Mouse (Mus musculus): Measurements from ENCODE around the gene Rps6ka5. TPM values are rescaled to one million over a fixed set of nuclear protein-coding genes. Genes with fewer than 3 reads are reported as not detected.

Gene Rps6ka5
- 4.2 and 4.4 TPM in 2 replicates for polyA plus RNA-seq (2015; fragmentation: Nextera tagmentation; extraction: Ambion mirVana)

- H3K4me1 ChIP-seq (ENCODE audit: control insufficient read depth, insufficient read depth, low read length): peaks cover 10% of the 10 kb centered on the region; the same call in 1 of the 2 replicates
- H3K9me3 ChIP-seq (replicated peaks; ENCODE audit: control insufficient read depth, low read length): no peaks in the 10 kb centered on the region
- H3K27ac ChIP-seq (ENCODE audit: low read length): no peak within 1 kb of the TSS
- H3K4me3 ChIP-seq (ENCODE audit: low read length): no peak within 1 kb of the TSS; the same call in 1 of the 2 replicates
- no peak for ATAC-seq (replicated peaks; ENCODE audit: extremely low read depth, insufficient read depth, low FRiP score)
- 88% methylated on average over 4 of the region's 4 CpGs for WGBS
- peak within 1 kb of the TSS; percentile 86 for H3K4me2 ChIP-seq (ENCODE audit: low read depth, low read length)
- H3K27me3 ChIP-seq (ENCODE audit: control insufficient read depth, insufficient read depth, low read length): no peaks in the 10 kb centered on the region
- H3K9ac ChIP-seq (ENCODE audit: low read length): no peak within 1 kb of the TSS
- H3K36me3 ChIP-seq (ENCODE audit: control insufficient read depth, insufficient read depth): no peaks in the 10 kb centered on the region
Measured at GRCm38 (mm10) chr12:100726651-100727050, at the start of gene Rps6ka5. Gene Rps6ka5, minus strand, starts transcription at chr12:100726983.

GRCm38 (mm10) chr12:100775911-100776581 lies 49.3 kb upstream of the Rps6ka5 start:
- WGBS: 61% methylated on average over 8 of the region's 8 CpGs
- Histone ChIP-seq H3K27ac (ENCODE audit: low read length) (no peak overlapping the region), H3K4me1 (ENCODE audit: control insufficient read depth, insufficient read depth, low read length) (peaks cover 21% of the 10 kb centered on the region), H3K36me3 (ENCODE audit: control insufficient read depth, insufficient read depth) (no peaks in the 10 kb centered on the region), H3K9me3 (replicated peaks; ENCODE audit: control insufficient read depth, low read length) (no peaks in the 10 kb centered on the region; the same call in 1 of the 2 replicates), H3K27me3 (ENCODE audit: control insufficient read depth, insufficient read depth, low read length) (no peaks in the 10 kb centered on the region), H3K4me2 (ENCODE audit: low read depth, low read length) (no peak overlapping the region), H3K4me3 (ENCODE audit: low read length) (no peak overlapping the region), H3K9ac (ENCODE audit: low read length) (no peak overlapping the region)
- ATAC-seq (replicated peaks; ENCODE audit: extremely low read depth, insufficient read depth, low FRiP score): no peak

- Histone ChIP-seq H3K4me3 (ENCODE audit: low read length) (no peak overlapping the region), H3K27me3 (ENCODE audit: control insufficient read depth, insufficient read depth, low read length) (no peaks in the 10 kb centered on the region), H3K9me3 (replicated peaks; ENCODE audit: control insufficient read depth, low read length) (no peaks in the 10 kb centered on the region; the same call in 1 of the 2 replicates), H3K4me1 (ENCODE audit: control insufficient read depth, insufficient read depth, low read length) (peaks cover 21% of the 10 kb centered on the region), H3K4me2 (ENCODE audit: low read depth, low read length) (no peak overlapping the region), H3K27ac (ENCODE audit: low read length) (no peak overlapping the region), H3K9ac (ENCODE audit: low read length) (no peak overlapping the region), H3K36me3 (ENCODE audit: control insufficient read depth, insufficient read depth) (no peaks in the 10 kb centered on the region)
- no peak for ATAC-seq (replicated peaks; ENCODE audit: extremely low read depth, insufficient read depth, low FRiP score)
Measured at GRCm38 (mm10) chr12:100775291-100775690, 48.5 kb upstream of the Rps6ka5 start.

GRCm38 (mm10) chr12:100774756-100775155 lies 48.0 kb upstream of the Rps6ka5 start:
- WGBS: 61% methylated on average over 7 of the region's 7 CpGs
- Histone ChIP-seq H3K9me3 (replicated peaks; ENCODE audit: control insufficient read depth, low read length) (no peaks in the 10 kb centered on the region; the same call in 1 of the 2 replicates), H3K4me1 (ENCODE audit: control insufficient read depth, insufficient read depth, low read length) (peaks cover 20% of the 10 kb centered on the region), H3K4me2 (ENCODE audit: low read depth, low read length) (no peak overlapping the region), H3K27me3 (ENCODE audit: control insufficient read depth, insufficient read depth, low read length) (no peaks in the 10 kb centered on the region), H3K4me3 (ENCODE audit: low read length) (no peak overlapping the region), H3K27ac (ENCODE audit: low read length) (no peak overlapping the region), H3K36me3 (ENCODE audit: control insufficient read depth, insufficient read depth) (no peaks in the 10 kb centered on the region), H3K9ac (ENCODE audit: low read length) (no peak overlapping the region)
- ATAC-seq (replicated peaks; ENCODE audit: extremely low read depth, insufficient read depth, low FRiP score): no peak

- 19% methylated on average over 7 of the region's 7 CpGs for WGBS
- no peak for ATAC-seq (replicated peaks; ENCODE audit: extremely low read depth, insufficient read depth, low FRiP score)
Measured at GRCm38 (mm10) chr12:100772230-100772984, 45.6 kb upstream of the Rps6ka5 start.

GRCm38 (mm10) chr12:100770765-100771164 lies 44.0 kb upstream of the Rps6ka5 start:
- 55% methylated on average over 3 of the region's 3 CpGs for WGBS
- H3K9ac ChIP-seq (ENCODE audit: low read length): no peak overlapping the region
- ATAC-seq (replicated peaks; ENCODE audit: extremely low read depth, insufficient read depth, low FRiP score): no peak
- H3K36me3 ChIP-seq (ENCODE audit: control insufficient read depth, insufficient read depth): no peaks in the 10 kb centered on the region
- H3K27me3 ChIP-seq (ENCODE audit: control insufficient read depth, insufficient read depth, low read length): no peaks in the 10 kb centered on the region
- no peaks in the 10 kb centered on the region for H3K9me3 ChIP-seq (replicated peaks; ENCODE audit: control insufficient read depth, low read length)
- peaks cover 4% of the 10 kb centered on the region for H3K4me1 ChIP-seq (ENCODE audit: control insufficient read depth, insufficient read depth, low read length)
- H3K4me3 ChIP-seq (ENCODE audit: low read length): no peak overlapping the region
- H3K27ac ChIP-seq (ENCODE audit: low read length): no peak overlapping the region
- no peak overlapping the region for H3K4me2 ChIP-seq (ENCODE audit: low read depth, low read length)

More at GRCm38 (mm10) chr12:100772230-100772984, 45.6 kb upstream of the Rps6ka5 start:
- Histone ChIP-seq H3K9ac (ENCODE audit: low read length) (no peak overlapping the region), H3K27ac (ENCODE audit: low read length) (no peak overlapping the region), H3K36me3 (ENCODE audit: control insufficient read depth, insufficient read depth) (no peaks in the 10 kb centered on the region), H3K4me3 (ENCODE audit: low read length) (no peak overlapping the region), H3K4me2 (ENCODE audit: low read depth, low read length) (no peak overlapping the region), H3K9me3 (replicated peaks; ENCODE audit: control insufficient read depth, low read length) (no peaks in the 10 kb centered on the region), H3K4me1 (ENCODE audit: control insufficient read depth, insufficient read depth, low read length) (peaks cover 4% of the 10 kb centered on the region), H3K27me3 (ENCODE audit: control insufficient read depth, insufficient read depth, low read length) (no peaks in the 10 kb centered on the region)

- WGBS: 83% methylated on average over 6 of the region's 6 CpGs
- H3K9me3 ChIP-seq (replicated peaks; ENCODE audit: control insufficient read depth, low read length): no peaks in the 10 kb centered on the region
- no peaks in the 10 kb centered on the region for H3K36me3 ChIP-seq (ENCODE audit: control insufficient read depth, insufficient read depth)
- no peak overlapping the region for H3K9ac ChIP-seq (ENCODE audit: low read length)
- H3K27ac ChIP-seq (ENCODE audit: low read length): no peak overlapping the region
- H3K4me1 ChIP-seq (ENCODE audit: control insufficient read depth, insufficient read depth, low read length): peaks cover 4% of the 10 kb centered on the region
- H3K4me3 ChIP-seq (ENCODE audit: low read length): no peak overlapping the region
- no peak overlapping the region for H3K4me2 ChIP-seq (ENCODE audit: low read depth, low read length)
- H3K27me3 ChIP-seq (ENCODE audit: control insufficient read depth, insufficient read depth, low read length): no peaks in the 10 kb centered on the region
- no peak for ATAC-seq (replicated peaks; ENCODE audit: extremely low read depth, insufficient read depth, low FRiP score)
Measured at GRCm38 (mm10) chr12:100769871-100770270, 43.1 kb upstream of the Rps6ka5 start.

GRCm38 (mm10) chr12:100764329-100765018 lies 37.7 kb upstream of the Rps6ka5 start:
- Histone ChIP-seq H3K9ac (ENCODE audit: low read length) (no peak overlapping the region), H3K36me3 (ENCODE audit: control insufficient read depth, insufficient read depth) (no peaks in the 10 kb centered on the region), H3K4me1 (ENCODE audit: control insufficient read depth, insufficient read depth, low read length) (no peaks in the 10 kb centered on the region), H3K4me3 (ENCODE audit: low read length) (no peak overlapping the region), H3K27me3 (ENCODE audit: control insufficient read depth, insufficient read depth, low read length) (no peaks in the 10 kb centered on the region), H3K9me3 (replicated peaks; ENCODE audit: control insufficient read depth, low read length) (no peaks in the 10 kb centered on the region), H3K4me2 (ENCODE audit: low read depth, low read length) (no peak overlapping the region), H3K27ac (ENCODE audit: low read length) (no peak overlapping the region)
- WGBS: 51% methylated on average over 13 of the region's 13 CpGs
- ATAC-seq (replicated peaks; ENCODE audit: extremely low read depth, insufficient read depth, low FRiP score): no peak
